Mouse (Mus musculus): ENCODE data around the gene Ncapd3. TPM values are rescaled to one million over a fixed set of nuclear protein-coding genes. Genes with fewer than 3 reads are reported as not detected.

The Ncapd3 gene
- total RNA-seq, 2 experiments from 2014 or later = 6.2 to 7.3 TPM

GRCm38 (mm10) chr9:27140432-27141065 is 110.6 kb downstream of the Ncapd3 start:
- DNase-seq = no peak
- Histone ChIP-seq H3K4me3 (no peak overlapping the region), H3K27ac (no peak overlapping the region)
- TF ChIP-seq CTCF (IDR thresholded peaks at IDR 0.05) = no peak
- intact Hi-C loops (cut with DNase I) = no loop called here

DNA sequence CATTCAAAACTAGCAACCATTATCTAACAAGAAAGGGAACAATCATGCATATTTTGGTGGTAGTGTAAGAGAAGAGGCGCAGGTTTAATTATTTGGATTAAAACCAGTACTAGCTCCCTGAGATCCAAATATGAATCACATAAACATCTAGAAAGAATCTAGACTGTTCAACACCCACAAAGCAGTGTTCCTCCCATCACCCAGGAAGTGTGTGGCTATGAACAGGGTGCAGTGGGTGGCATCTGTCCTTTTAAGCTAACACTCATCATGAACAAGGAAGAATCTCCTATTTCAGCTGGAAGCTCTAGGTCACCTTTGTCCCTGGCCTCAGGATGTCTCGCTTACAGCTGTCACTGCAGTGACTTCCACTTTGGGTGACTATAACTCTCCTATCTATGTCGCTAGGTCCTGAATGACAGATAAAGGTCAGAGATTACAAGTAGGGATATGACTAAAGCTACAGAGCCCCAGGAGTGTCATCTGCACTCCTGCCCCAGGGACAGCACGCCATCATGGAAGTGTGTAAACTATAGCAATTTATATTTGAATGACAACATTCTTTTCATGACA is 114.4 kb downstream of the Ncapd3 start:
- intact Hi-C loops (cut with DNase I) = no loop called here
- no peak for DNase-seq
- H3K4me3 ChIP-seq = no peak overlapping the region
- TF ChIP-seq CTCF (IDR thresholded peaks at IDR 0.05) = no peak
- H3K27ac ChIP-seq = peak overlapping the region; percentile 64

Other genes with a start within 250 kb of the Ncapd3 start
- 1 to 10 TPM; 5.9 to 6.8 TPM for gene Glb1l2, start 223.7 kb upstream of the Ncapd3 start, total RNA-seq (2021)
- gene Glb1l3, start 169.3 kb upstream of the Ncapd3 start, total RNA-seq (2021) = not detected
- gene Gm1110, start 107.1 kb upstream of the Ncapd3 start, total RNA-seq (2021) = not detected
- 10 to 100 TPM; 31.7 to 37.1 TPM for gene Acad8, start 30.6 kb upstream of the Ncapd3 start, total RNA-seq (2021)
- 10 to 100 TPM; 18.7 to 24.8 TPM for gene Thyn1, start 30.5 kb upstream of the Ncapd3 start, total RNA-seq (2021)
- 10 to 100 TPM; 26.2 to 26.9 TPM for gene Vps26b, start 110 bp upstream of the Ncapd3 start, total RNA-seq (2021)
- 10 to 100 TPM in 1 of 2 experiments, 1 to 10 TPM in 1; 5.5 to 11.4 TPM for gene Jam3, start 125.2 kb downstream of the Ncapd3 start, total RNA-seq (2021)

Data from gastrocnemius, adult 2 months (tissue).